Mouse (Mus musculus) retina, adult 2 months (tissue): ENCODE results near the gene Plppr1.

ENCODE experiments used
- DNase-seq: peaks from one replicate; pipeline ENCODE4 v3.0.0-alpha.2; 2012; ENCODE audit warnings: low read depth, low spot score

Gene Plppr1

DNA sequence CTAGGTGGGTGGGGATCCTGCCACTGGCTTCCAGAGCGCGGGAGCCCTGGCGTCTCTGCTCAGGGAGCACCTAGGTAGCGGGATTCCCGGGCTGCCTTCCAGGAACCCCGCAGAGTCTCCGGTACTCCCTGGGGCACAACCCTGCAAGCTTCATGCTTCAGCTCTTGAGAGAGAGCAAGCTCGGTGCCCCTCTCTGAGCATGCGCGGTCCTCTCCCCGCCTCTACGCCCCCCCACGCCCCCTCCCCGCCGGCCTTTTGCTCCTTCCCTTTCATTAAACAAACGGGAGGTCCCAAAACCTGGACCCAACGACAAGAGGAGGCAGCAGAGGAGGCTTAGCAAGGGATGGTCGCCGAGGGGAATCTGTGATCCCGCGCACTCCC, at the start of gene Plppr1:
Plppr1 (plus strand) TSS at position 253 of the 381 bp plus-strand sequence.
- DNase-seq: no peak

DNA sequence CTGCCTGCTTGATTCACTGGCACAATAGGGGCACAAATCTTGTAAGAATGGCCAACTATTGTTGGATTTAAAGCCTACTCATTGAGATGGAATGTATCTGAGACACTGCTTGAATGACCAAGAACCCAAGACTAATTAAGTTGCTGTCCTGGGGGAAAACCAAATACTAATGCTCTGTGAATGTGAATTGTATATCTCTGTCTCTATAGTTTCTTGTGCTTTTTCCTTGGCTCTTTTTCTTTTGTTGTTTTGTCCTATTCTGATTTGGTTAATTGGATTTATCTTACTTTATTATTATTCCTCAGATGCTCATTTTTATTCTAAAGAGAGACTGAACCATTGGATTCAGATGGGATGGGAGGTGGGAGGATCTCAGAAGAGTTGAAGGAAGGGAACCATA, 42.4 kb upstream of the Plppr1 start:
- DNase-seq: no peak

DNA sequence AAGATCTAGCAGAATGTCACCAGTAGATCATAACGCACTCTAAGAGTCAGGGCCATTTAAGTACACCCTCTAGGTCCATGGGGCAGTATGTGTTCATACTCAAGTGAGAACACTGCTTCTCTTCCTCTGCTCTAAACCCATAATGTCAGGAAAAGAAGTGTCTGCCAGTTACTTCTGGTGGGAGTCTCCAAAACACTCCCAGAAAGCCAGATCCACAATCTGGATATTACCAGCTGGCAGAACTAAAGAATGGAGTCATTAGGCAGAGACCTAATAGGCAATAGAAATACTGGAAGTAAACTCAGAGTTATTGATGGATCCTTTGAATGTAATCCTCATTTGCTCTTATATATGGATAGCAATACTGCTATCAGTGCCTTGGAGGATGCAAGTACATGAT, 35.9 kb upstream of the Plppr1 start:
- DNase-seq: no peak

DNA sequence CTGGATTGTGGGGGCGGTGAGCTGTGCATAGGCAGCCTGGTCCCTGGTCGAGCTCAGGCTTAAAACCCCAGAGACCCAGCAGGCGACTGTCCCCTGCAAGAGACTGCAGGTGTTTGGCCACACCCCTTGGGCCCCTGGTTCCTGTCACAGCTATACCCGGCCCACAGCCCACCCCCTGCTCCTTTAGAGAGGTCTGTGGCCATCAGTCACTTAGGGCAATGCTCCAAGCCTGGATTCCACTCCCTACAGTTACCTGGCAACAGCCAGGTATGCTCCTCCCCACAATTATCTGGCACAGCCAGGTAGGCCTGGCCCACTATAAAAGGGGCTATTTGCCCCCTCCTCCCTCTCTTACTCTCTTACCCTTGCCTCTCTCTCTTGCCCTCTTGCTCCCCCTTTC, 20.8 kb upstream of the Plppr1 start:
- no peak for DNase-seq

DNA sequence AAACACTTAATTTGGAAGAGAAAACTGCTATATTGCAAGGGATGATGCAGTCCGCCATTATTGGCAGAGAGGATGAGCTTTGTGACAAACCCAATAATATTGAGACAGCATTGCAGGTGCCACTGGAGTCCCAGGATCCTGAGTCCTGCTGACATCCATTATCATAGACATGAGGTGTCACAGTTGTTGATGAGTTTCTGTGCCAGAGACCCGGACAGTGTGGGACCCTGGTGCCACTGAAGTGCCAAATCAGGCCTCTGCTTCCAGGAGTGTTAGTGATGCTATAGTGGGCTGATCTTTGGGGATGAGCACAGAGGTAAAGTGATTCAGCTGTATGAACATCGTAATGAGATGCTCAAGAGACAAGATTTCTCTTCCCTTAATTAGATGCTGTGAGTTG, 19.2 kb upstream of the Plppr1 start:
- no peak for DNase-seq

DNA sequence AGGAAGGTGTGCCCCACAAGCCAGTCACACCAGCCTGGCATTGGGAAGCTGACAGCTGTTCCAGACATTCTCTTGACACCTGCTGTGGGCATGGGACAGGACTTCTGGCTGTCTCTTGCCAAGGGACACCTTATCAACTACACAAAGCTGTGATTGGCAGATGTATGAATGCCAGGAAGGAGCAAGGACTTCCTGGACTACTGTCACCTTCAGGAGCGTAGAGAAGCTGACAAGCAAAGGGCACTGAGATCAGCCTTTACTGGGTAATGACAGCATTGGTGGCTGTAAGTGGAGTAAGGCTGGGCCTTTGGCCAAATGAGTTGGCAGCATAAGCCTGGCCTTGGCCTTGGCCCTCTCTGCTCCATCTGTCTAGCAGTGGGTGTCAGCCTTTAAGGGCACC, 17.4 kb upstream of the Plppr1 start:
- no peak for DNase-seq

DNA sequence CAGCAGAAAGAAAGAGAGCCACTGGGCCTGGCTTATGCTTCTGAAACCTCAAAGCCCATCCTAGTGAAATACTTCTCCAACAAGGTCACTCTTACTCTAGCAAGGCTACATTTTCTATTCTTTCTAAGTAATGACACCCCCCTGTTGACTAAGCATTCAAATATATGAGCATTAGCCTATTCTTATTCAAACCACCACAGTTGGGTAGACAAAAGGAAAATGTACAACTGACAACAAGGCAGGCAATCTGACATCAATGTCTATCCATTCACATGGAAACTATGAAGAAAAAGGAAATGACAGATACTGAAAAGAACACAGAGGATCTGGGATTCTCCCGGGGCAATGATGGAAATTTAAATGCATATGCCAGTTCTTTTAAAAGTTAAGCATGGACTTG, 8.4 kb upstream of the Plppr1 start:
- no peak for DNase-seq

DNA sequence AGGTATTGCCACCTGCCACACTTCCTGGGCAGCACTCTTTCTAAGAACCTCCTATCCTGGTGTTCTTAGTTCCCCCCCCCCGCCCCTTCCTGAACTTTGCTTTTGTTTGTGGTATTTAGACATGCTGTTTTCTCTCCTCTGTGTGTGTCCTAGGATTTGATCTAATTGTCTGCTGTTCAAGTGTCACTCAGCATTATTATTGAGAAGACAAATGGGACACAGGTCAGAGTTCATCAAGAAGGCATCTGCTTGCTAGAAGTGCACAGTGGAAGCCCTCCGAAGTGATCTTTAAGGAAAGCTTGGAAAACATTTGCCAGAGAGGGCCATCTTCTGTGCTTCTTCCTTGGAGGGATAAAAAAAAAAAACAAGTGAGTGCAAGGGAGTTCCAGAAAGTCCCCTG, 1.2 kb upstream of the Plppr1 start:
- no peak for DNase-seq

DNA sequence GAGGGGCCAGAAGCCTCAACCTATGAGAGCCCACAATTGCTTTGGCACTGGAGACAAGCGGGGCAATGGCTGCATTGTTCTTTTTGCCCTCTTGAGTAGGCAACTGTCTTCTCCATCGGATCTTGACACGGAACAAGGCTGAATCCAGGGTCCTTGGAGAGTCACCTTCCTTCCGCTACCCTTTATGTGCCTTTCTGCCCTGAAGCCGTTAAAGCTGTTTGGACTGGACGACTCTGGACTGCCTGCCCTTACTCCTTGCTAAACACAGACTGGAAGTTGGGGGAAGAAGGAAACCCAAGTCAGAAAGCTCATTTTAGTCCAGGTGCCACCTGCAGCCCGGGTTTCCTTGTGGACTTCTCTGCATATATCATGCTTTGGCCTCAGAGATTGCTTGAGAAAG, 516 bp upstream of the Plppr1 start:
- no peak for DNase-seq

DNA sequence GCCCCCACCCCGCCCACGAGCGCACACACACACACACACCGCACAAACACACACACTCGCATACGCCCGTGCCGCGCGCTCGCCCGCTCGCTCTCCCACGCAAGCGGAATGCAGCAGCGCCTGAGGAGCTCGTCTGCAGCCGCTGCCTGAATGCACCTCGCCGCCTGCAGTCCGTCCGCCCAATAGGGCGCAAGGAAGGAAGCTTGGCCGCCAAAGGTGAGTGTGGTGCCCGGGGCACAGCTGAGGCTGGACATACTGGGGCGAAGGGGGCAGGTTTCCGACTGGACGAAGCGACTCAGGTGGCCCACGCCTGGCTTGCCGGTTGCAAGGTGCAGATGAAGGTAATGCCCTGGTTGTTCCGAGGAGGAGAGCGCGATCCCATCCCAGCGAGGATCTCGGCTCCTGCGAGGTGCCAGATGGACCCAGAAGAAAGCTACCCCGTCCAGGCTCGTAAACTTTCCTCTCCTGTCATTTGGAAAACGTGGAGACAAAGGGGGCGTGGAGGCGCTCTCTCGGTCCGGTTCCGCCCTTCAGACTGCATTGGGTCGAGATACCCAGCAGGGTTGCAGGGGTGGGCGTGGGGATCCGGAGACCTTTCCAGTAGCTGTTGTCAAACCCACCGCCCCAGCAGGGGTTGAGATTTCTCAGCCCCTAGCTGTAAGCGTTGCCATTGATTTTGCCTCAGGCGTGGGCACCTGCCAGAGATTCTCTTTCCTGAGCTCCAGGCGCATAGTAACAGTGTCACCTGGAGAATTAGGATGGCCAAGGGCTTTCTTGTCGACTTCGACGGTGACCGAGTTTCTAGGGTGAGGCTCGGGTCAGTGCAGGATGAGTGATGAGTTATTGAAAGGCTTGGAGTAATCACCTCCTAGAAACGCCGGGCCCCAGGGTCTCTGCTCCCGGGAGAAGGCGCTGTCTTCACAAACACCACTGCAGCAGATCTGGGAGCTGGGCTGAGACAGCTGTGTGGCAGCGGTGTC, 619 bp downstream of the Plppr1 start:
- no peak for DNase-seq

DNA sequence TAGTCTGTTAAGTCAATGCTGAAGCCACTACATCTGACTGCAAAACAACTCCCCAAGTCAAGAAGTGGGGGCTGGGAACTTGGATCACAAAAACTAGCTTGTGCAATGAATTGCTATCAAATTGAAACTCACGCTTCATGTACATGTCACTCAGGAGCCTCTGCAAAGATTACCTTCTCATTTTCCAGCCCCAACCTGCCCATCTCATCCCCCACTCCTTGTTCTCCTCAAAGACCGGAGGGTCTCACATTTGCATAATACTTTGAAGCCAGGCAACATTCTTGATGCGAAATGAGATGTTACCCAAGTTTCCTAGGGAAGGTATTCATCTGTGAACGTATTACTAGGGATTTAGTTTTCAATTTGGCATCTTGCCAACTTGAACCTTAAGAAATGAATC, 10.4 kb downstream of the Plppr1 start:
- no peak for DNase-seq

DNA sequence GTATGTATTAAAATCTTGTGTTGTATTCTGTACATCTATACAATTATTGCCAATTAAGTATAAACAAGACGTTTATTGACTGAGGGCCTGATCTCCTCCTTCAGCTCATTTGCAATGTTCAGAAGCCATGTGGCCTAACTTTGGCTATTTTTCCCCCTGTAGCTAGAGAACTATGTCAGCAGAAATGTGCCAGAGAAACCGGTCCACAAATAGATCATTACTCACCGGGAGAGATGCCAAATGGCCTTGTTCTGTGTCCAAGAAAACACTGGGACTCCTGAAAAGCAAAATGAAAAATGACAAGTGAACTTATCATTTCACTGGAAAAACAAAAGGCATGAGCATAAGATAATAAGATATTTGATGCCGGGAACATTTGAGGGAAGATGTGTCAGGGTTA, 13.8 kb downstream of the Plppr1 start:
- DNase-seq: peak; percentile 42

DNA sequence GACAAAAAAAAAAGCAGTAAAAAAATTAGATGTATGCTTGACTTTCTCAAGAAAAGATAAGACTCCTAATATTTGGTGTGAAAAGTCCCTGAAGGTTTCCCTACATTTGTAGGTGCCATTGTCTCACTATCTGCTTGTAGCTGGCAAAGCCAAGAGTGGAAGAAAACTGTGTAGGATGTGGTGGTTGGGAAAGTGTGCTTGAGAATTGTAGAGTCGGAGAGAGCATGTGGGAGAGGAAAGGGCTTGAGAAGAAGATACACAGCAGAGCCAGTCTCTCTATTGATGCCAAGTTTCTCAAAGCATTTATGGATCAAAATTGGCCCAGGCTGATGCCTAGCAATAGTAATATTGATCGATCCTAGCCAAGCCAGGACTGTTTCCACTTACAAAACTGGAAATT, 16.8 kb downstream of the Plppr1 start:
- DNase-seq: no peak

DNA sequence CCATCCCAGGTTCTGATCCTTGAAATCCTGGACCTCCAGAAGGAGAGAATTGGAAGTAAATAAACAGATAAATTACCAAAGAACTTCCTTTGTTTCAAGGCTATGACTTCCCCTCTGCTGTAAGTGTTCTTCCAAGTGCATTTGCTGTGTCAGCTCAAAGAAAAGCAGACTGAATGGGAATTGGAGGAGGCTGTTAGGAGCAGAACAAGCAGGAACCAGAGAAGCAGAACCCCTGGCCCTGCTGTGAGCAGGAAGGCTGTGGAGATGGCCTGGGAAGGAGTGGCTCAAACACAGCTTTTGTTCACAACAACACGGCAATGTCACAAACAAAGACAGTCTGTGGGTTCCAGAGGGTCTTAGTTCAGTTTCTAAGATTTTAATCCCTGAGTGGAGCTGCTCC, 20.3 kb downstream of the Plppr1 start:
- DNase-seq: no peak

DNA sequence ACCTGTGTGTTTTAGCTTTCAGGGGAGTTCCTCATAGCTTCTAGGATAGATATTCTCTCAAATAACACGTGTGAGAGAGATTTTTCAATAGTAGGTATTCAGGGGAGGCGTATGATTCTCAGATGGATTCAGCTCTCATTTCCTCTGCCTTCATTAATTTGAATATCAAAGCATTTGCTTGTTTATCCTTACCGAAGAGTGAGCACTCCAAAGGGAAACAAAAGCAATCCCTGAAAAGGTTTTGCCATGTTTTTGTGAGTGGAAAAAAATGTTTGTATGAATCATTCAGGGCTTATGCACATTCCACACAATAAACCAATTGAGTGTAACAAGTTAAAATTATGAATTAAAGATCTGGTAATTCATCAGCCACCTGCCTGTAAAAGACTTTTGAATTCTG, 29.1 kb downstream of the Plppr1 start:
- DNase-seq: no peak

DNA sequence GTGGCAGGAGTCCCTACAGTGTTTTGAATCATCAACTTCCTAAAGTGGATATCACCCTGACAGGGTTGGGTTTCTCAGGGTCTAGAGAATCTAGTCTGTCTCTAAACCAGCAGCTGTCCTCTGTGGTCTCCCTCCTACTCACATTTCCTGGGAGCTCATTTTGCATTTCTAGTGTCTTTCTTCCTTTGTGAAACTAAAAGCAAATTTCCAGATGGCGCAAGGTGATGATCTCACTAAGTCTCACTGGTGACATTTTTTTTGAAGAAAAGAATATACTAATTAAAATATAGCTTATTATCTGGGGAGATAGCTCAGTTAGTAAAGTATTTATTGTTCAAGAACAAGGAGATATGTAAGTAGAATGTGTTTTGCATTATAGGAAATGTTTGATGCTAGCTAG, 31.4 kb downstream of the Plppr1 start:
- no peak for DNase-seq

DNA sequence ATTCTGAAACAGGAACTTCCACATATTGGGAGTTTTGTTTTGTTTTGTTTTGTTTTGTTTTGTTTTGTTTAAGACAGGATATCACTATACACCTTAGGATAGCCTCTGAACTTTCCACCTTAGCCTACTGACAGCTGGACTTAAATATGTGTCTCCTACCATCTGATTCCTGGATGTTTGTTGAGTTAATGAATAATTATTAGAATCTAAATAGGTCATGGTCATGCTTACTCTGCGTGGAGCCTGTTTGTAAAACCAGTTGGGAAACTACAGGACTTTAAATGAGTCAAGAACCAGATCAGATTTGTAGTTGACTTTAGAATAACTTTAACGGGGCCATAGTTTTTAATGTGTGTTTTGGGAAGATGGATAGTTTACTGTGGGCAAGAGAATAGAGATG, 40.4 kb downstream of the Plppr1 start:
- DNase-seq: no peak

DNA sequence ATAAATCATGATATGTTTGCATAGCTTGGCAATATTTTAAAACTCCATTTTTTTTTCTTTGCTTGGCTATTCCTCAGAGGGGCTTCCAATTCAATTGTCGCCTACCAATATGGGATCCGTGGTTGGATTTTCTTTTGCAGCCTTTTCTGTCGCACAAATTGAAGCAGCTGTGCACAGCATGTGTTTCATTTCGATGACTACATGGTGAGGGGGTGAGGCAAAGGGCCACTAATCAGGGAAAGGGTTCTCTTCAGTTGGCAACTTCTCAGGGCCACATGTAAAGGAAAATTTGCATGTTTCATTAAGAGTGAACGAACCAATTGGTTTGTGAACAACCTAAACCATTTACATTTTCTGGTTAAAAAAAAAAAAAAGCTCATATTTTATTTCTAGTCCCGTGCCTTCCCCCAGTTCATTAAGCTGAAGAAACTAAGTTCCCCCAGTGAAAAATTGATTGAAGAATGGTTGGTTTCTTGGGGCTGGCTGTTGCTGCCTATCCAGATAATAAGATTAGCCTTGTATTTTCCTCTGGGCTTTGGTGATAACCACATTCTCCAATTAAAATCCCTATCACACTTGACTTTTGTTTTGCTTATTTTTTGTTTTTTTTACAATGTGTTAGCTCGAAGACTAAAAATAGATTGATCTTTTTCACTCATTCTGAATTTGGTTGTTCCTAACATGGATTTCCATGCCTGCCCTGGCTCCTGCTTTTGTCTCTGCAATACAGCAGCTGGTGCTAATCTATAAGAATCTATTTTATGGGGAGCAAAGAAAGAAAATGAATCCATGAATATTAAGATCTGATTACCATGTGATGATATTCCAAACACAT, 43.1 kb downstream of the Plppr1 start:
- DNase-seq: no peak

DNA sequence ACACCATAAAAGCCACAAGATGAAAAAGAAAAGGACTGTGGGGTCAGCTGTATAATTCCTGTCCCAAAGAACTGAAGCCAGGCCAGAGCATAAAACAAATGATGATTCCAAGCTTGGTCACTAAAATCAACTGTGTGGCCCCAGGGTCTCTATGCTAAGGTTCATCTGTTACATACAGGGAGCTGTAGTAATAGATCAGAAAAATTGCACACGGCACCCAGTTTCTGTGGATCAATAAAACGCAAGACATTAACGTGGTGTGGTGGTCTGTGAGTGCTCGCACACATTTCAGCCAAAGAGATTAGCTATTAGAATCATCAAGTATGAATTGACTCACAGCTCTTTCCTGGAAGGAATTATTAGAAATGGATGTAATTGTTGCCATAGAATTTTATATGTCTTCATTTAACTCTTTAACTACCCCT, 43.7 kb downstream of the Plppr1 start:
- DNase-seq: no peak

DNA sequence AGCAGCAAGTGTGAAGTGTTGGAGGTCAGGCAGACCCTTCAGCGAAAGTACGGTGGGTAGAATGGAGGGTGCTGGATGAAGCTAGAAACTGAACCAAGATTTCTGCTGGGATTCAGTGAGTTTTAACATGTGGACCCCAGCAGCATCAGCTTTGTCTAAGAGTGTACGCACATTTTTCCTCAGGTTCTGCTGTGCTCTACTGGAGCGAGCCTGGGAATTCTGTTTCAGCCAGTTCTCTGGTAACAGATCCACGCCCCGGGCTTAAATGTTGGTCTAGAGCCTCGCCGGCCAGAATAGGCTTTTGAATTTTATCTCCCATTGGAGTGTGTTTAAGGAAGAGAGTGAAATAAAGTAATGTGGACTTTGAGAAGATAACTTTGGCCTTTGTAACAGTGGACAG, 45.8 kb downstream of the Plppr1 start:
- no peak for DNase-seq

DNA sequence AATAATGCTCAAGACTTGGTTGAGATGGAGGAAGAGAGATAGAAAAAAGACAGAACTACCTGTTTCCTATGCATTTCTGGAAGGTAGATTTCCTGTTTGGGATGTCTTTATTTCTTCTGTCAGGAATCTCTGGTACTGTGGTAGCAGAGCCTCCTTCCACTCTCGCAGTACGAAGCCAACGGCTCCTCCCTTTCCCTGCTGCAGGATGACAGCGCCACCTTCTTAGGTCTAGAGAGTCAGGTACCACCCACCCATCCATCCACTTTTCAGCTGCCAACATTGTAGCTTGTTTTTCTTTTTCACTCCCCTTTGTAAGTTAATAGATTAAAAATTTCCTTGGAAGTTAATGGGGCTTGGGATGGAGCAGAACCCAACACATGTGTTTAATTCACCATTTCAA, 48.8 kb downstream of the Plppr1 start:
- no peak for DNase-seq

DNA sequence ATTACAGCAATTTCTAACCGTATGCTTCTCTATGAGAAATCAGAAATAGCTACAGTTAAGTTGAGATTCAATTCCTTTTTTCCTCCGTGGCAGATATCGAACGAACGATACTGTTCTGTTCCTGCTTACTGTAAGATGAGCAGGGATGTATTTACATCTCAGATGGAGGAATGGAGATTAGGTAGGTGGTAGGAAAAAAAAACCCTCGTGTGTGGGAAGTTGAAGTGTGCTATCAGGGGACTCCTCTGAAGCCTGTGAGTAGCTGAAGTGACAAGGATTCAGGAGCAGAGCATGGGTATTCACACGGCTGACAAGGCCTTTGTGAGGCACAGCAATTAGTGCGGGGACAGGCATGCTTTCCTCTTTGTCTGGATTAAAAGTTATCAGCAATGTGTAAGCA, 49.3 kb downstream of the Plppr1 start:
- no peak for DNase-seq

DNA sequence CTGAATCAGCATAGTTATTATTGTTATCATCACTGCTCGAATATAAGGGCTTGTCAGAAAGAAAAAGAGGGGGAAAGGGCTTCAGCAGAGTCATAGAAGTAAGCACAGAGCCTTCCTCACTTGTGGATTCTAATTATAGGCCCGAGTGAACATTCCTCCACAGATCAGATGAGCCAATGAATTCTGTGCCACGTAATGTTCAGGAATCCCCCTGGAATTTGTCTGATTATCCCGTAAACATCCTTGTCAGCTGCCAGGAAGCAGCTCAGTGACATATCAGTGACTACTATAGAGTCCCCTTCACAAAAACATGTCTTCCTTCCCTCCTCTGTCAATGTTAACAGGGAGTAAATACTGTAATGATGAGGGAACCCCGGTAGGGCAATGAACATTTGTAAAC, 50.9 kb downstream of the Plppr1 start:
- DNase-seq: no peak
